Mouse (Mus musculus) left cerebral cortex, adult 9 months (tissue): ENCODE data around the gene Aes.

Experiments
- DNase-seq, 2 experiments: peaks; one replicate each; pipeline ENCODE4 v3.0.0; 2022; ENCODE audit warnings: low spot score in 2 of 2

The Aes gene

DNA sequence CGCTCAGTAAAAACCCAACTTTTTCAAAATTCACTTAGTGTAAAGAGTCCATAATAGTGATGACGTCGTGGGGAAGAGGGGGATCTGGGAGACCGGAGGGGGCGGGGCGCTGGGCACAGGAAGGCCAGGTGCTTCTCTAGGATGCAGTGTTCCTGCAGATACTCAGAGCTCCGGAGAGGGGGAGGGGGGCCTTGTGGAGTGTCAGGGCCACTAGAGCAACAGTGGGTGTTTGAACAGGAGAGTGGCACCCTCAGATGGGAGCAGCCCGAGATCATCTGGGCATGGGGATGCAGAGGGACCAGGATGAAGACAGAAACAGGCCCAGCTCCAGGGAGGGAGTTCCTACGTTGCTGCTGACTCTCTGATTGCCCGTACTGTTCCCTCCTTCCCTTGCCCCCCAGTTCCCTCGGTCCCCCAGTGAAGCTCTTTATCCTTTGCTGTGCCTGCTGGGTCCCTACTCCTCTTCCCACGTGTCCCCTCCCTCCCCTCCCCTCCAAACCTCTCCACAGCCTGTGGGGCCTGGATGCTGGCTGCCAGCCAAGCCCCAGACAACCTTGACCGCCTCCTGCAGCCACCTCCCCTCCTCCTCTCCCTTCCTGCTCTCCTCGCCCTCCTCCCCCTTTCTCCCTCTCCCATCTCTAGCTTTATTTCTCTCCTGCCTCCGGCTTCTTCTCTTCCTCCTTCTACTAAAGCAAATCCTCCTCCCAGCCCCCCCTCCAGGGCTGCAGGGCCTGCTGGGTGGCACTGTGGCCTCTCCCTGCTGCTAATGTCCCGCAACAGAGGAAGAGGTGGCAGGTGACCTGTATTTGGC lies 9.3 kb downstream of the Aes start:
- no peak for DNase-seq

DNA sequence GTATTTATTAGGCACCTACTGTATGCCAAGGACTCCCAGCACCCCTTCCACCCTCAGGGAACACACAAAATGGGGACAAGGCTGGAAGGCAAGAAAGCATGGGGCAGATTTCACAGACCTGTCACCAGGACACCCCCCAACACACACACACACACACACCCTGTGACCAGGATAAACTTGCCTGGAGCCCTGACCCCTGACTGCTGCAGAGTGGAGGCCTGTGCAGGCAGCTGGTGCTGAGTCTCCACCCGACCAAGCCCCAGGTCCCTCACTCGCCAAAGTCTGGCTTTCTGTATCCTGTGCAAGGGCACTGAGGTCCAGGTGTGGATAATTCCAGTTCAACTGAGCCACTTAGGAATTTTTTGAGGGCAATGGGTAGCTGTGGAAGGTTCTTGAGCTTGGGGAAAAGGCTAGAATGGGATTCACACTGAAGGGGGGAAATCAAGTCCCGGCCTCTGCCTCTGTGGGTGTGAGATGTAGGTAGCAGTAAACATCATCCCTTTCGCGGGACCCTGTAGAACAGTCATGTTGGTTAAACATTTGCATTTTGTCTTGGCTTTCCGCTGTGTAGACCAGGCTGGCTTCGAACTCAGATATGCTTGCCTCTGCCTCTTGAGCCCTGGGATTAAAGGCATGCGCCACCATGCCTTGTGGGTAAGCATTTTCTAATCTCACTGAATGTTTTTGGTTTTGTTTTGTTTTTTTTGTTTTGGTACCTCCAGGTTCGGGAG lies 10.4 kb downstream of the Aes start:
- DNase-seq: no peak

DNA sequence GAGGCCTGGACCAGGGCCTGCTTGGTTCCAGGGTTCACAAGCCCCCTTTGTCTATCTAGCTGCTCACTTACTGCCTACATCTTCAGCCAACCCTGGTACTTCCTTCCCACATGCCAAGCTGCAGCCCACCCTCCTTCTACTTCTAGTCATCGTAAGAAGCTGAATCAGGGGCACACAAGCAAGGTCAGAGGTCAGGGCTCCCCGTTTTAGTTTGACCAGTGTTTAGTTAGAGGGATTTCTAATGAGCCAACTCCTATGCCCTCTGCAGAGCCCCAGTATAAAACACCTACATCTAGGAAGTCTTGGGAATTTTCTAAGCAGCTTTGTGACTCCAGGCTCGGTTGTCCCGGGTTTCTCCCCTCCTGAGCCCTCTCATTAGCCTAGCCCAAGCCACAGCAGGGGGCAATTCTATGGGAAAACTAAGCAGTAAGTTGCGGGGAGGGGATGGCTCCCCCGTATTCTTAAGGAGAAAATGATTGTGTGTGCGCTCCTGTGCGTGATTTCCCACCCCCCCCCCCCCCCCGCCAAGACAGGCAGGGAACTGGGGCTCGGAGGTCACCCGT lies 11.0 kb downstream of the Aes start:
- no peak for DNase-seq

DNA sequence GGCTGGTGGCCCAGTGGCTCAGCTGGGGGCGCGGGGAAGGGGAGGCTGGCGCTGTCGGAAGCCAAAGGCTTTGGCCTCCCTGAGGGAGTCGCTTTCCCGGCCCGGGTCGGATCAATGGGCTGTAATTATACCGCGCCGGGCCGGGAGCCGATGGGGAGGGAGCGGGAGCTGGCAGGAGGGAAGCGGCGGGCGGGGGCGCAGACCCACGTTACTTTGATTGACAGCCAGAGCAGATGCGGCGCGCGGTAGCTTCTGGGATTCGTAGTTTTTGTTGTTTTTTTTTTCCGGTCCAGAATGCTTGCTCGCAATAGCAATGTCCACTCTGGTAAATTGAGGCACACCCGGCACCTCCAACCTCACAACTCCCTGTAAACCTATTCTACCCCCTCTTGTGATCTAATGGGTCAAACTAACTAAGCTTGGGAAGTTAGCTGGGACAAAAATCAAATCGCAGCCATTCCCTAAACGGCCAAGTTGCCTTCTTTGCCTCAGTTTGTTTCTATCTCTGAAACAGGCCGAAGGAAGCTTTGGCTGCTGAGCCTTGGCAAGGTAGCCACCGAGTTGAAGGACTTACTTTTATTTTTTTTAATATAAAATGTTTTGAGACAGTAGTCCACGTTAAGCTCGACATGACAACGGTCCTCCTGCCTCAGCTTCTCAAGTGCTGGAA lies 11.7 kb downstream of the Aes start:
- peak; percentile 79 to 95 for DNase-seq

DNA sequence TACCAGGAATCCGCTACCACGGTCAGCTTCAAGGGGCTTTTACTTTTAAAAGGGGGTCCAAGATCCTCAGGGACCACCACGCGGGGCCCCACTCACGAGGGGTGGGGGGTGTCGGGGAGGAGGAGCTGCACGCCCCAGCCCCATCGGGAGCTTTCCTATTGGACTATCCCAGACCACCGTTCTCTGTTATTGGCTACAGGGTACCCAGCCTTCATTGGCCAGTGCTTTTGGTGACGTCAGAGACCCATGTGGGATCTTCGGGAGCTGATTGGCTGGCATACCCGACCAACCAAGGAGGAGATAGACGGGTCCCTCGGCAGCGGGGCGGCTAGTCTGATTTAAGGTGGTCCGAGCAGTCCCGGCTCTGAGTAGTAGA lies 12.2 kb downstream of the Aes start:
- DNase-seq: peak; percentile 99 to 100

DNA sequence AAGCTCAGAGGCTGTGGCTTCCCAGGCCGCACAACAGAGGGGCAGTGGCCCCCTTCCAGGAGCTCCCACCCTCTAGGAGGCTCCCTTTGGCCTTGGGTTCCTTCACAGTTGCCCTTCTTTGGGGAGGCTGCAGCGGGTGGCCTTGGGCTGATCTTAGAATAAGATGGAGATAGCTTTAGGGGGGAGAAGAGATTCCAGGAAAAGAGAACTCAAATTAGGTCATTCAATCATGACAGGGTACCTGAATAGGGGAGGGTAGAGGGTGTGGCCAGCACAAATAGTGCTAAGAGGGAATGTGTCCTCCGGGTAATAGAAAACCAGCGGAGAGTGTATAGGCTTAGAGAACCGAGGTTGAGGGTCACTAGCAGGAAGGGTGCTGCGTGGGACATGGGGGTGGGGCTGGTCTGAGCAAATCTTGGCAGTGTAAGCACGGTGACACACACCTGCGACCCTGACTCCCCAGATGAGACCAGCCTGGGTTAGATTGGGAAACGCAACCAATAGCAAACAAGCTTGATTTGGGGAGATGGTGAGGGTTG lies 12.9 kb downstream of the Aes start:
- no peak for DNase-seq

GRCm38 (mm10) chr10:81572975-81573374 lies 13.7 kb downstream of the Aes start:
- no peak for DNase-seq

DNA sequence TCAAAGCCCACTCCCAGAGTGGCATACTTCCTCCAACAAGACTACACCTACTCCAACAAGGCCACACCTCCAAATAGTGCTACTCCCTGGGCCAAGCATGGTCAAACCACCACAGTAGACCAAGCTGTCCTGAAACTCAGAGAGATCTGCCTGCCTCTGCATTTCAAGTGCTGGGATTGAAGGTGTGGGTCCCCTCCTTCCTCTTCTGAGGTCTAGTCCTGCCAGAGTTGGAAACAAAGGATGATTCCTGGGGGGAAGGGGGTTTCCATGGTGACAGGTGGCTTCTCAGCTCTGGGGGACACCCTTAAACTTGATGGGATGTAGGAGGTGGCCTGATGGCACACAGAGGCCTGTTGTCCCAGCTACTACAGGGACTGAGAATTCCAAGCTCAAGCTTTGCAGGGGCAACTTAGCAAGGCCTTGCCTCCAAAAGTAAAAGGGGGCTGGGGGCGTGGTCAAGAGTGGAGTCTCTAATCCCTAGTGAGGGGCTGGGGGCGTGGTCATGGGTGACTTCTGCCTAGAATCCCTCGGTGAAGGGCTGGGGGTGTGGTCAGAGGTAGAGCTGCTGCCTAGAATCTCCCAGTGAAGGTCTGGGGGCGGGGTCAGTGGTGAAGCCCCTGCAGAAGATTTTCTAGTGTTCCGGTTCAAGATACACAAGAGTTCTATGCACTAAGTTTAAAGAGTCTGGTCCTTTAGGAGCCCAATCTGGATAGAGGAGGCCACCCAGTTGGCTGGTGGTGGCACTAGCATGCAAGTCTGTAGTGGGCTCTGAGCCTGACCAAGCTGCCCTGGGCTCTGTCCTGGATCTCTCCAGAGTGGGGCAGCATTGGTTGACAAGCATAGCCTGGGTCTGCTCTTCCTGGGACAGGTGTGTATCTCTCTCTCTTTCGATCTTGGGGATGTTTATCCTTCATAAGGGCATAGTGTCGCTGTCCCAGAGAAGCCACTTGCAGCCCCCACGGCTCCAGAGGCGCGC lies 15.1 kb downstream of the Aes start, which contains the start of gene Tle2:
Gene Tle2, plus strand, starts transcription at position 481 of the 976 bp plus-strand sequence.
- DNase-seq: no peak

DNA sequence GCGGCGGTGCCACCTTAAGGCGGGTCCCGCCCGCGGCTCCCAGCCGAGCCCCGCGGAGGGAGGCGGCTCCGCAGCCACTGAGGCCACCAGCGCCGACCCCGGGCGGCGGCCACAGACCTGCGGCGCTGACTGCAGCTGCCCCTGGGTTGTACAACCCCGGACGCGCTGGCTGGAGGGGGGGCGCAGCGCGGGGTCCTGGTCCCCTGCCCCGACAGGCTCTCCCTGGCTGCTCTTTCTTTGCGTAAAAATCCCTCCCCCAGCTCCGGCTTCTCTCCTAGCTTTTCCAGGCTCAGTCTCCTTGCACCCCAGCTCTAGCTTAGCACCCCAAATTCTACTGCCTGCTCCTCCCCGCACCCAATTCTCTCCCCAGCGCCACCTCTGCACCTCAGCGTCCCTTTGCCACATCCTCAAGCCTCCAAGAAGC lies 15.9 kb downstream of the Aes start:
- no peak for DNase-seq

- DNase-seq: no peak
These were observed 16.4 kb downstream of the Aes start for GRCm38 (mm10) chr10:81575695-81576094.

GRCm38 (mm10) chr10:81579967-81580366 lies 20.7 kb downstream of the Aes start:
- no peak for DNase-seq

GRCm38 (mm10) chr10:81580441-81581070 lies 21.3 kb downstream of the Aes start:
- no peak for DNase-seq

DNA sequence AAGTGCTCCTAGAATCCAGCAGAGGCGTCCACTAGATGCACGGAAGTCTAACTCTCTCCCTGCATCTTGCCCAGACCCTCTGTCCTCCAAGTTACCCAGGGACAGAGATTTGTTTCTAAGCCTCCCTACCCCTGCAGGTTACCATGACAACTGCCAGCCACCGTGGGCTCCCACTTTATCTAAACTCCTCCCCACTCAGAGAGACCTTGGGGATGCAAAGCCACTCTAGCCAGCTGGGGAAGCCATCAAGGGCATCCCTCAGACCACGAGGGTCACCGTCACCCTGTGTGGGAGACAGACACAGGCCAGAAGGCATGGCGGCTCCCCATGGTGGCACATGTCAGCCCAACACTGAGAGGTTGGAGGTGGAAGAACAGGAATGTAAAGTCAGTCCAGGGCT lies 24.1 kb downstream of the Aes start:
- no peak for DNase-seq

GRCm38 (mm10) chr10:81588739-81589138 lies 29.5 kb downstream of the Aes start:
- no peak for DNase-seq

GRCm38 (mm10) chr10:81591846-81592245 lies 32.6 kb downstream of the Aes start:
- no peak for DNase-seq

- no peak for DNase-seq
These were observed 33.3 kb downstream of the Aes start for GRCm38 (mm10) chr10:81592631-81593030.

GRCm38 (mm10) chr10:81593223-81593622 lies 33.9 kb downstream of the Aes start:
- DNase-seq: no peak

DNA sequence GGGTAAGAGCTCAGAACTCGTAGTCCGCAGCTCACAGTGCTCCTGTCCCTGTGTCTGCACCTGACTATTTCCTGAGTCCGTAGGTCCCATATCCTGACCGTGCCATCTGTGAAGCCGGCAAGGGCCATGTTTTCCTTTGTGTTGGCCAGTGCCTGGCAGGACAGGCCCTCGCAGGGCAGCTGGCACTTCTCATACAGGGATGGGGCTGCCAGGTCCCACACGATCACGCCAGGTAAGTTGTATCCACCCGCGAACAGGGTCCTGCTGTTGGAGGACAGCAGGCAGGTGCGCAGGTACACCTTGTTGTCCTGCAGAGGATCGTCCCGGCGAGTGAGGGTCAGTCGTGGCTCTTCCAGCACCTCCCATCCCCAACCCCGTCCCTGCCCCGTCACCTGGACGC lies 34.6 kb downstream of the Aes start:
- DNase-seq: no peak

DNA sequence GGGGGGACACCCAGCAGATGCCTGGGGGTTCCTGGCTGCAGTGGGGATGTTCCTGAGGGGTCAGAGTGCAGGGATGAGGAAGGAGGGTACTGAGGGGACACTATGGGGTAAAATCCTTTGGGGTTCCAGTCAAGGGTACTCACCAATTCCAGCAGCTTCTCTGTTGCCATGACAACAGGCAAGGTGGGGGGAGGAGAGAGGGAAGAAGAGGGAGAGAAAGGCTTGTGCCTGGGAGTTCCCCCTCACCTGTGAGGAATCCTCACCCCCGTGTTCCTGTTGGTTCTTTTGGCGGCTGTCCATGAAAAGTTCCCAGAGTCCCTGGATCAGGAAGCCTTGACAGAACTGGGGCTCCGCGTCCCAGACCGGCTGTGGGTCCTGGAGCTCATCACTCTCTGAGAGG lies 36.3 kb downstream of the Aes start:
- no peak for DNase-seq

- DNase-seq: no peak
These were observed 37.3 kb downstream of the Aes start for GRCm38 (mm10) chr10:81596611-81597010.
